23 mouse cellular contexts compared by ENCODE assay signal in the genomic region with DNA sequence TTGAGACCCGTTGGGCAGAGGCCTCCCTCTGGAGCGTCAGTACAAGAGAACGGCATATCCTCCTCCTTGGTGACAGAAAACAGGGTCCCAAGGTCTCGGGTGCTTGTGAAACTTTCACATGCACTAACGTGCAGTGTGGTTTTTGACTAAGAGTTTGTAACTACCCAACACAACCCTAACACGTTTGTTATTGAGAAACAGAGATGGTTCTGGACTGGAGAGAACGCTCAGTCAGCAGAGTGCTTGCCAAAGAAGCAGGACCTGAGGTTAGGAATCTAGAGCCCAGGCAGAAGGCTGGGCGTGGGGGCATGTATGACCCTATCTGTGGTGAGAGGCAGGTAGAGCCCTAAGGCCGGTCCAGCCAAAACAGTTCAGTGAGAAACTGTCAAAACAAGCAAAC.
DNase-seq lines count a peak whose midpoint lies in the region; ATAC-seq and TF ChIP-seq lines count a peak whose summit lies in the region.
"Had no signal": no experiment of that assay in that cellular context is flagged by ENCODE, and none has a peak within 500 bp of the region (broad histone marks: within the 10 kb centered on the region; RNA-seq: fewer than 3 reads in every experiment).

No protein-coding gene starts in this region.

- no peak for ATAC-seq in embryonic facial prominence, embryonic 15.5 days (ENCODE audit: insufficient number of reproducible peaks, low FRiP score, low TSS enrichment, low read depth)
- ATAC-seq in hindbrain, embryonic 11.5 days (ENCODE audit: low FRiP score) = no peak
- ATAC-seq in liver, embryonic 12.5 days = no peak
- peak; percentile 71 for ATAC-seq in megakaryocyte progenitor cell, adult 5-6 weeks (replicated peaks; ENCODE audit: poor library complexity)
- no peak for ATAC-seq in hindbrain, embryonic 14.5 days (ENCODE audit: low FRiP score)
- ATAC-seq: hindbrain, postnatal 0 days; midbrain, embryonic 15.5 days had no signal

- H3K4me1 ChIP-seq in embryonic facial prominence, embryonic 15.5 days = peaks cover 78% of the 10 kb centered on the region
- peaks cover 73% of the 10 kb centered on the region for H3K4me1 ChIP-seq in embryonic facial prominence, embryonic 10.5 days
- peaks cover 82% of the 10 kb centered on the region for H3K4me1 ChIP-seq in hindbrain, embryonic 10.5 days (replicated peaks)
- peaks cover 26% of the 10 kb centered on the region for H3K4me1 ChIP-seq in hindbrain, embryonic 11.5 days (replicated peaks; ENCODE audit: control insufficient read depth, insufficient read depth, low read length)
- H3K4me1 ChIP-seq in liver, adult 2 months (ENCODE audit: control insufficient read depth, insufficient read depth, low read length) = peaks cover 45% of the 10 kb centered on the region
- H3K4me1 ChIP-seq in liver, embryonic 12.5 days = peaks cover 28% of the 10 kb centered on the region
- peaks cover 57% of the 10 kb centered on the region for H3K4me1 ChIP-seq in hindbrain, embryonic 14.5 days (replicated peaks; ENCODE audit: control insufficient read depth, insufficient read depth, low read length)

- no peak for TF ChIP-seq POLR2A in liver, adult 2 months (IDR thresholded peaks at IDR 0.05; ENCODE audit: extremely low read depth, insufficient read depth, low read length)

- H3K36me3 ChIP-seq in embryonic facial prominence, embryonic 15.5 days = no peaks in the 10 kb centered on the region
- no peaks in the 10 kb centered on the region for H3K36me3 ChIP-seq in embryonic facial prominence, embryonic 10.5 days (replicated peaks)
- no peaks in the 10 kb centered on the region for H3K36me3 ChIP-seq in hindbrain, embryonic 10.5 days
- H3K36me3 ChIP-seq in hindbrain, embryonic 11.5 days (ENCODE audit: control insufficient read depth, insufficient read depth, low read length) = no peaks in the 10 kb centered on the region
- no peaks in the 10 kb centered on the region for H3K36me3 ChIP-seq in liver, adult 2 months (ENCODE audit: control insufficient read depth, insufficient read depth, low read length)
- no peaks in the 10 kb centered on the region for H3K36me3 ChIP-seq in liver, embryonic 12.5 days
- H3K36me3 ChIP-seq in hindbrain, embryonic 14.5 days (replicated peaks; ENCODE audit: control insufficient read depth, insufficient read depth) = no peaks in the 10 kb centered on the region
- H3K36me3 ChIP-seq: heart, embryonic 10.5 days; midbrain, embryonic 15.5 days; neural tube, embryonic 12.5 days had no signal

- H3K4me3 ChIP-seq in embryonic facial prominence, embryonic 15.5 days (replicated peaks) = no peak overlapping the region
- H3K4me3 ChIP-seq in embryonic facial prominence, embryonic 10.5 days = no peak overlapping the region
- no peak overlapping the region for H3K4me3 ChIP-seq in hindbrain, embryonic 10.5 days
- no peak overlapping the region for H3K4me3 ChIP-seq in hindbrain, embryonic 11.5 days (ENCODE audit: low read depth, low read length)
- no peak overlapping the region for H3K4me3 ChIP-seq in liver, adult 2 months (ENCODE audit: insufficient read depth, low read depth, low read length)
- no peak overlapping the region for H3K4me3 ChIP-seq in liver, embryonic 12.5 days
- no peak overlapping the region for H3K4me3 ChIP-seq in hindbrain, embryonic 14.5 days (replicated peaks; ENCODE audit: low read length)
- H3K4me3 ChIP-seq: heart, embryonic 10.5 days; midbrain, embryonic 15.5 days; neural tube, embryonic 12.5 days had no signal

- no peaks in the 10 kb centered on the region for H3K9me3 ChIP-seq in embryonic facial prominence, embryonic 15.5 days (replicated peaks)
- no peaks in the 10 kb centered on the region for H3K9me3 ChIP-seq in embryonic facial prominence, embryonic 10.5 days
- no peaks in the 10 kb centered on the region for H3K9me3 ChIP-seq in hindbrain, embryonic 10.5 days
- H3K9me3 ChIP-seq in hindbrain, embryonic 11.5 days (ENCODE audit: control insufficient read depth, low read length) = no peaks in the 10 kb centered on the region
- no peaks in the 10 kb centered on the region for H3K9me3 ChIP-seq in liver, embryonic 12.5 days (replicated peaks)
- H3K9me3 ChIP-seq in hindbrain, embryonic 14.5 days (ENCODE audit: control insufficient read depth, low read length) = no peaks in the 10 kb centered on the region
- H3K9me3 ChIP-seq: heart, embryonic 10.5 days; midbrain, embryonic 15.5 days; neural tube, embryonic 12.5 days had no signal

- TF ChIP-seq CTCF in liver, adult 2 months (IDR thresholded peaks at IDR 0.05; ENCODE audit: low read depth, low read length) = no peak

- H3K4me2 ChIP-seq in embryonic facial prominence, embryonic 15.5 days (replicated peaks) = no peak overlapping the region
- no peak overlapping the region for H3K4me2 ChIP-seq in hindbrain, embryonic 11.5 days (replicated peaks; ENCODE audit: low read depth, low read length)
- no peak overlapping the region for H3K4me2 ChIP-seq in liver, embryonic 12.5 days
- H3K4me2 ChIP-seq in hindbrain, embryonic 14.5 days (replicated peaks) = no peak overlapping the region
- H3K4me2 ChIP-seq: midbrain, embryonic 15.5 days; neural tube, embryonic 12.5 days had no signal

- H3K9ac ChIP-seq in embryonic facial prominence, embryonic 15.5 days = no peak overlapping the region
- H3K9ac ChIP-seq in hindbrain, embryonic 11.5 days (ENCODE audit: low read depth, low read length) = no peak overlapping the region
- no peak overlapping the region for H3K9ac ChIP-seq in liver, adult 2 months (ENCODE audit: low read depth, low read length)
- H3K9ac ChIP-seq in liver, embryonic 12.5 days = no peak overlapping the region
- H3K9ac ChIP-seq in hindbrain, embryonic 14.5 days = no peak overlapping the region
- H3K9ac ChIP-seq: midbrain, embryonic 15.5 days; neural tube, embryonic 12.5 days had no signal

- WGBS in embryonic facial prominence, embryonic 15.5 days = 67% methylated on average over 9 of the region's 9 CpGs
- WGBS in embryonic facial prominence, embryonic 10.5 days = 79% methylated on average over 9 of the region's 9 CpGs
- 77% methylated on average over 9 of the region's 9 CpGs for WGBS in hindbrain, embryonic 10.5 days
- WGBS in hindbrain, embryonic 11.5 days = 77% methylated on average over 9 of the region's 9 CpGs
- whole genome bisulfite sequencing in liver, adult 2 months = 23% methylated on average over 9 of the region's 9 CpGs
- 68% methylated on average over 9 of the region's 9 CpGs for WGBS in liver, embryonic 12.5 days (ENCODE audit: insufficient replicate concordance)
- 73% methylated on average over 9 of the region's 9 CpGs for WGBS in hindbrain, embryonic 14.5 days

- peak overlapping the region; percentile 3 for H3K27ac ChIP-seq in embryonic facial prominence, embryonic 15.5 days (replicated peaks)
- H3K27ac ChIP-seq in embryonic facial prominence, embryonic 10.5 days (replicated peaks) = no peak overlapping the region
- peak overlapping the region; percentile 70 for H3K27ac ChIP-seq in hindbrain, embryonic 10.5 days
- H3K27ac ChIP-seq in hindbrain, embryonic 11.5 days (ENCODE audit: low read depth, low read length) = no peak overlapping the region
- peak overlapping the region; percentile 67 for H3K27ac ChIP-seq in liver, adult 2 months (replicated peaks; ENCODE audit: insufficient read depth, low read depth, low read length)
- H3K27ac ChIP-seq in liver, embryonic 12.5 days = no peak overlapping the region
- H3K27ac ChIP-seq in hindbrain, embryonic 14.5 days = no peak overlapping the region
- H3K27ac ChIP-seq: heart, embryonic 10.5 days; hindbrain, postnatal 0 days; macrophage; midbrain, embryonic 15.5 days; neural tube, embryonic 12.5 days had no signal

- DNase-seq in embryonic facial prominence, embryonic 10.5 days (ENCODE audit: low spot score) = no peak
- DNase-seq in hindbrain, embryonic 10.5 days (ENCODE audit: low spot score) = no peak
- no peak for DNase-seq in hindbrain, embryonic 11.5 days (ENCODE audit: low spot score)
- DNase-seq in liver, adult 2 months (ENCODE audit: extremely low read depth, low read depth, low spot score) = peak; percentile 88
- DNase-seq in hindbrain, embryonic 14.5 days (ENCODE audit: low spot score) = no peak
- DNase-seq: adrenal gland, postnatal 14 days; cerebellum, adult 8-10 months; cerebellum, postnatal 36 days; embryo, embryonic 11 days; heart, postnatal 4 days; kidney, adult 11 months; layer of hippocampus, adult 9-11 months; retina, postnatal 1 day; right cerebral cortex, postnatal 25 days; spleen, adult 18-20 months had no signal

- H3K27me3 ChIP-seq in embryonic facial prominence, embryonic 15.5 days = no peaks in the 10 kb centered on the region
- no peaks in the 10 kb centered on the region for H3K27me3 ChIP-seq in embryonic facial prominence, embryonic 10.5 days (replicated peaks; ENCODE audit: low read depth, poor library complexity, severe bottlenecking)
- H3K27me3 ChIP-seq in hindbrain, embryonic 10.5 days (ENCODE audit: insufficient read depth, poor library complexity, severe bottlenecking) = no peaks in the 10 kb centered on the region
- no peaks in the 10 kb centered on the region for H3K27me3 ChIP-seq in hindbrain, embryonic 11.5 days (ENCODE audit: control insufficient read depth, insufficient read depth, low read length)
- no peaks in the 10 kb centered on the region for H3K27me3 ChIP-seq in liver, adult 2 months (ENCODE audit: control insufficient read depth, insufficient read depth, low read length)
- no peaks in the 10 kb centered on the region for H3K27me3 ChIP-seq in liver, embryonic 12.5 days (replicated peaks)
- H3K27me3 ChIP-seq in hindbrain, embryonic 14.5 days (ENCODE audit: control insufficient read depth, insufficient read depth, low read length) = no peaks in the 10 kb centered on the region
- H3K27me3 ChIP-seq: midbrain, embryonic 15.5 days; neural tube, embryonic 12.5 days had no signal

- peaks cover 11% of the 10 kb centered on the region for H3K79me2 ChIP-seq in liver, adult 2 months (ENCODE audit: control insufficient read depth, insufficient read depth, low read length)

Comparison
In these comparisons a context has a peak if more than half of its experiments do, and no peak if none do; other contexts are left out.
1. H3K27ac ChIP-seq: peak in embryonic facial prominence, embryonic 15.5 days (single experiment), hindbrain, embryonic 10.5 days (single experiment) and liver, adult 2 months (single experiment); none in embryonic facial prominence, embryonic 10.5 days (single experiment), hindbrain, embryonic 11.5 days (single experiment), liver, embryonic 12.5 days (single experiment) and hindbrain, embryonic 14.5 days (single experiment).